Mouse (Mus musculus): ENCODE data around the gene Nin. TPM values are rescaled to one million over a fixed set of nuclear protein-coding genes. Genes with fewer than 3 reads are reported as not detected.

The Nin gene
- polyA plus RNA-seq, 1 experiment from 2014 or later, result 13.9 TPM

DNA sequence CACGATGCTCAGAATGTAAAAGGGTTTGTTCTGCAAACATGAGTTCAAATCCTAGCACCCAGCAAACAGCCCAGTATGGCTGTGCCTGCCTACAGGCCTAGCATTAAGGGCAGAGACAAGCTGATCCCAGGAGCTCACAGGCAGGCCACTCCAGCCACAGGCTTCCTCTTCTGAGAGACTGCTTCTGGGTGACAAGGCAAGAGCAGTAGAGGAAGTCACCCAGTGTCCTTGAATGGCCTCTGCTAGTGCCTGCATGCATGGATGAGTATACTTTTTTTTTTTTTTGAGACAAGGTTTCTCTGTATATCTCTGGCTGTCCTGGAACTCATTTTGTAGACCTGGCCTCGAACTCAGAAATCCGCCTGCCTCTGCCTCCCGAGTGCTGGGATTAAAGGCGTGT is 27.0 kb upstream of the Nin start:
- Histone ChIP-seq H3K27me3 (no peaks in the 10 kb centered on the region), H3K4me2 (no peak overlapping the region), H3K4me3 (replicated peaks) (no peak overlapping the region), H3K4me1 (peaks cover 20% of the 10 kb centered on the region), H3K9me3 (replicated peaks) (no peaks in the 10 kb centered on the region), H3K9ac (no peak overlapping the region), H3K27ac (no peak overlapping the region), H3K36me3 (no peaks in the 10 kb centered on the region)
- ATAC-seq (replicated peaks; ENCODE audit: low FRiP score), result no peak
- WGBS, result 98% methylated on average over 5 of the region's 5 CpGs

DNA sequence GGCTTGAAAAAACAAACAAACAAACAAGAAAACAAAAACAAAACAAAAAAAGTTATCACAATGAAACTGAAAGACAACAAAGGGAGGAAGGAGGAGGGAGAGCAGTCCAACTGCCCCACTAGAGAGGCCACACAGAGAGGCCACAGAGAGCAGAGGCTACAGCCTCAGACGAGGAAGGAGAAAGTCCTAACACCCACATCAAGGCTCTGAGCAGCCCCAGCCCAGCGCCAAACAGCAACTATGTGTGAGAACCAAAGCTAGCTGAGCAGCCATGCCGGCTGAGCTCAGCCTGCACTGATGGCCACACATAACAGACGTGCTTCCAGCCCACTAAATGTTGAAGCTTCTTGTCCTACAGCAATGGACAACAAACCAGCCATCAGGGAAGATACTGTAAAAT is 26.4 kb upstream of the Nin start:
- H3K9me3 ChIP-seq (replicated peaks), result no peaks in the 10 kb centered on the region
- WGBS, result 52% methylated on average over 4 of the region's 4 CpGs
- peaks cover 23% of the 10 kb centered on the region for H3K4me1 ChIP-seq
- H3K4me3 ChIP-seq (replicated peaks), result no peak overlapping the region
- H3K4me2 ChIP-seq, result no peak overlapping the region
- H3K27ac ChIP-seq, result no peak overlapping the region
- no peak overlapping the region for H3K9ac ChIP-seq
- no peaks in the 10 kb centered on the region for H3K27me3 ChIP-seq
- ATAC-seq (replicated peaks; ENCODE audit: low FRiP score), result no peak
- H3K36me3 ChIP-seq, result no peaks in the 10 kb centered on the region

DNA sequence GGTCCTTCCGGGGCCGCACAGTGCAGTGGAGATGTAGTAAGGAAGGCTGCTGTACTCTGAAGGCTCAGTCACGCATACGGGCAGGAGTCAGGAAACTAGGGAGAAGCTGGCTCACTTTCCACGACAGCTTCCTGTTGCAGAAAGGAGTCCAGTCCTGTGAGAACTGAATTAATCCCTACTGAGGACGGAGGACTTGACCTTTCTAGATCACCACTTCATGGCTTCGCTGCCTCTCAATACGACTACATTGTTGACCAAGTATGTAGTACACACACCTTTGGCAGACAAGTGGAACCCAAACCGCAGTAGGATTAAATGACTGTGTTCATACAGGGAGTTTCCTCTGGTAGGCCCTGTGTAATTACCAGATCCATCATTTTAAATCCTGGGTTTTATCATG is 24.1 kb upstream of the Nin start:
- no peak overlapping the region for H3K27ac ChIP-seq
- WGBS, result 53% methylated on average over 9 of the region's 9 CpGs

DNA sequence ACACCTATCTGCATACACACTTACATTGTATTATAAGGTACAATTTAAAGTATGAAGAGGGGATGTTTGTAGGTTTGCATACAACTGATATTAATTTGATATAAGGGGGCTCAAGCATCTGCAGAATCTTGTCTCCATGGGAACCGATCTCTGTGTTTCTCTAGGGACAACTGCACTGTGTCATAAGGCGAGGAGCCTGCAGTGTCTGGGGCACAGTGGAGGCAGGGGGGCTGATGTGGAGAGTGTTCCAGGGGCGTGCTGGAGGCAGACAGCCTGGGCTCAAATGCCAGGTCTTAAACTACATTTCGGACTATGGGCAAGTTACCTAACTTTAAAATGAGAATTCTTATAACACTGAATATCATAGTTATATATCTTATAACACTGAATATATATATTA is 23.6 kb upstream of the Nin start:
- H3K4me3 ChIP-seq (replicated peaks), result no peak overlapping the region
- peaks cover 25% of the 10 kb centered on the region for H3K4me1 ChIP-seq
- no peak overlapping the region for H3K27ac ChIP-seq
- ATAC-seq (replicated peaks; ENCODE audit: low FRiP score), result no peak
- no peak overlapping the region for H3K4me2 ChIP-seq
- no peaks in the 10 kb centered on the region for H3K27me3 ChIP-seq
- H3K36me3 ChIP-seq, result no peaks in the 10 kb centered on the region
- 76% methylated on average over 4 of the region's 4 CpGs for WGBS
- H3K9me3 ChIP-seq (replicated peaks), result no peaks in the 10 kb centered on the region
- no peak overlapping the region for H3K9ac ChIP-seq

More for the DNA sequence above, 24.1 kb upstream of the Nin start:
- no peaks in the 10 kb centered on the region for H3K9me3 ChIP-seq (replicated peaks)
- H3K4me1 ChIP-seq, result peaks cover 25% of the 10 kb centered on the region
- no peaks in the 10 kb centered on the region for H3K27me3 ChIP-seq
- no peaks in the 10 kb centered on the region for H3K36me3 ChIP-seq
- H3K4me2 ChIP-seq, result no peak overlapping the region
- no peak for ATAC-seq (replicated peaks; ENCODE audit: low FRiP score)
- H3K9ac ChIP-seq, result no peak overlapping the region
- no peak overlapping the region for H3K4me3 ChIP-seq (replicated peaks)

DNA sequence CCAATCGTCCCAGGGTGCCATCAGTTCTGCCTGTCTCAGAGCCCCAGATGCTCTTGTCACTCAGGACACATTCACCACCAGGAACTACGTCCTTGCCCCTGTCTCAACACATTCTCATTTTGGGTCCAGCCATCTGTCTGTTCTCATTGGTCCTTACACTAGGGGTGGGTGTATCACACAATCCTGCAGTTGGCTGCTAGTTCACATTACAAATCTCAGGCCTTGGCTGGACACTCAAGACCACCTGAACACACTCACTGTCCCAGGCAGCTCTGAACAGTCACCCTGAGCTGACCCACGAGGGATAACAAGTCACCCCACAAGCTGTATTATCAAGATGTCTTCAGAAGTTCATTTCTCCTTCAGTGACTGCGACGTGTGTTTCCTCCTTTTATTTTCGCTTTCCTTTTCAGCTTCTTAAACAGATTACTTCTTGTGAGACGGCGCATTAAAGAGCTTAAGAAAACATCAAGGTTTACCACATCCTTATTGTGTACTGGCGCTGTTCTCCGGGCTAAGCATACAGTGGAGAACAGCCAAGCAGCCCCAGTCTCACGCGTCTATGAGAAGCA is 22.8 kb upstream of the Nin start:
- no peaks in the 10 kb centered on the region for H3K36me3 ChIP-seq
- no peaks in the 10 kb centered on the region for H3K27me3 ChIP-seq
- H3K4me1 ChIP-seq, result peaks cover 26% of the 10 kb centered on the region
- H3K9me3 ChIP-seq (replicated peaks), result no peaks in the 10 kb centered on the region
- ATAC-seq (replicated peaks; ENCODE audit: low FRiP score), result no peak
- H3K4me3 ChIP-seq (replicated peaks), result no peak overlapping the region
- no peak overlapping the region for H3K9ac ChIP-seq
- no peak overlapping the region for H3K4me2 ChIP-seq
- H3K27ac ChIP-seq, result no peak overlapping the region
- WGBS, result 49% methylated on average over 12 of the region's 12 CpGs

DNA sequence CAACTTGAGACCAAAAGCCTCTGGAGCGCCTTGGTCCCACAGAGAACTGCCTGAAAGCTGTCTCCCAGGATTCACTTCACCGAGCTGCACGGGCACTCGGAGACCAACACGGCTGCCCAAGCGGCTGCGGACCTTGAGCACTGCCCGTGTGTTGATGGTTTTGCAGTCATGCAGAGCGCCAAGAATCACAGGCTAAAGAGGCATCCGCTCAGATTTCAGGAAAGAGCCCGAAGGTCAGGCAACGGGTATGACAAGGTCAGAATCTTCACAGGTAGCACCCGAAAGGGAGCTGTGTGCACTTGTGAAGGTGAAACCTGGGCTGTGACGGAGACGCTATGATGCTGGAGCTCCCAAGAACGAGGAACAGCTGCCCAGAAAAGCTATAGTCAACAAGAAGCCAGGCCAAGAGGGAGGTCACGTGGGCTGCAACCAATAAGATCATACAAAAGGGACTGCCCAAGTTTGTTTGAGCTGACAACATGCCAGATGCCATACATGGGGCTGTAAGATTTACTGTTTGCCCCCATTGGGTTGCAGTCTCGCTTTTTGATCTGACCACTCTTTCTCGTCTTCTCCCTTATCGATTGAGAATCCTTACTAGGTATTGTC is 21.2 kb upstream of the Nin start:
- Histone ChIP-seq H3K27ac (peak overlapping the region; percentile 51; the same call in 1 of the 2 replicates), H3K27me3 (no peaks in the 10 kb centered on the region), H3K4me1 (peaks cover 32% of the 10 kb centered on the region), H3K9me3 (replicated peaks) (no peaks in the 10 kb centered on the region), H3K4me3 (replicated peaks) (peak overlapping the region; percentile 26), H3K36me3 (no peaks in the 10 kb centered on the region), H3K9ac (no peak overlapping the region), H3K4me2 (peak overlapping the region; percentile 54)
- WGBS, result 55% methylated on average over 20 of the region's 20 CpGs
- peak; percentile 72 for ATAC-seq (replicated peaks; ENCODE audit: low FRiP score)

DNA sequence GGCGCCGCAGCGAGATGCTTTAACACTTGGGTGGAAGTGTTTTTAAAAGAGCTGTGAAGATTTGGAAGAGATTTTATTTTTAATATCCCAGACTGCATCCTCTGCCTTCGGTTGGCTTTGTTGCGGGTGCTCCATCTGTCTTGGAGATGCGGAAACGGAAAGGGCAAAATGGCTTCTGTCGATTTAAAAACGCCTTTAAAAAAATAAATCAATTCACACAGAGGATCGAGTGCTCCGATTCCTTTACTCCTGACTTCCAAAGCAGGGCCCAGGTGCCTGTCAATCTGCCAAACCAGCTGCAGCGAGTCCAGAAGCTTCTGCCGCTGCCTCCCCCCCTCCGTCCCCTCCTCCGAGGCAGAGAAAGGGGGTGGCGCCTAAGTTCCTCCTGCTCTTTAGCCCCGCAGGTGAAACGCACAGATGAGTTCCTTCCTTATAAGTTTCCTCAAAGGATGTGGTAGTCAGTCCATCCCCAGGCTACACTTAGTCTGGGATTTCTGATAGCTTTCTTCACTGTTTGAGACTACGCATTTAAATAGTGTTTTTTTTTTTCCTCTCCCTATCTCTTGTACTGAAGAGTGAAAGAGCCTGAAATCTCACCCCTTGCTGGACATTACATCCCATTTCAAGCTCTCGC is 17.6 kb upstream of the Nin start:
- ATAC-seq (replicated peaks; ENCODE audit: low FRiP score), result no peak
- no peaks in the 10 kb centered on the region for H3K27me3 ChIP-seq
- H3K9ac ChIP-seq, result no peak overlapping the region
- no peaks in the 10 kb centered on the region for H3K9me3 ChIP-seq (replicated peaks)
- 47% methylated on average over 20 of the region's 20 CpGs for WGBS
- peaks cover 24% of the 10 kb centered on the region for H3K4me1 ChIP-seq
- peak overlapping the region; percentile 47 for H3K4me2 ChIP-seq
- no peak overlapping the region for H3K27ac ChIP-seq
- H3K4me3 ChIP-seq (replicated peaks), result peak overlapping the region; percentile 25
- no peaks in the 10 kb centered on the region for H3K36me3 ChIP-seq

DNA sequence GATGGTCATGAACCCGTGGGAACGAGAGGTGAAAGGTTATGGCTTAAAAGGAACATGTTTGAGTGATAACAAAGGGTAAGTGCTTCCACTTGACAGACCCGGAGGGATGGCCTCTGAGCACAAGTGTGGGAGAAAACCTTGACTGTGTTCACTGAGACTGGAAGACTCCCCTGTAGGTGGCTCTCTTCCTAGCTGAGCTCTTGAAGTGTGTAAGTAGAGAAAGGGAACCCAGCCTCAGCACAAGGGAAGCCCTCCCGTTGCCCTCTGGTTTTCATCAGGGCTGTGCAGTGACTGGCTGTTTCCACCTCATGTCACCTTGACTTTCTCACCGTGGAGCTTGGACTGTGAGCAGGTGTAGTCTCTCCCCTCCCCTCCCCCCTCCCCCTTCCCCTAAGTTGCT is 15.6 kb upstream of the Nin start:
- WGBS, result 50% methylated on average over 5 of the region's 5 CpGs
- Histone ChIP-seq H3K9ac (no peak overlapping the region), H3K9me3 (replicated peaks) (no peaks in the 10 kb centered on the region), H3K27me3 (no peaks in the 10 kb centered on the region), H3K4me3 (replicated peaks) (no peak overlapping the region), H3K4me1 (peaks cover 12% of the 10 kb centered on the region), H3K36me3 (no peaks in the 10 kb centered on the region), H3K27ac (no peak overlapping the region), H3K4me2 (no peak overlapping the region)
- peak; percentile 40 for ATAC-seq (replicated peaks; ENCODE audit: low FRiP score)

DNA sequence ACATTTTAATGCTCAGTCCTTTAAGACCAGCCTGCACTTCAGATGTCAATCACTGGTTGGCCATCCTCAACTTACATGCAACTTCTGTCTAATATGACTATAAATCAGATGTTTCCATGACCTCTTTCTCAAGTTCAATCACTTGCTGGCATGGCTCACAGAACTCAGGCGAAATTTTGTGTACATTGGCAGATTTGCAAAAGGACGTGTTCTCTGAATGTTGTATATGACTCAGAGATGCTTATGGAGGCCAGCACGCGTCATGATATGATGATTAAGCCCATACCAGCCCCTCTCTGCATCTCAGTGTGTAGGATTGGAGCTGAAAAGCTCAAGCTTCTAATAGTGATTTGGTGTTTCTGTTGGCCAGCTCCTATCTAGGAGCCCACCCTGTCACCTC is 13.1 kb upstream of the Nin start:
- H3K36me3 ChIP-seq, result no peaks in the 10 kb centered on the region
- no peak overlapping the region for H3K4me2 ChIP-seq
- H3K9ac ChIP-seq, result no peak overlapping the region
- no peaks in the 10 kb centered on the region for H3K9me3 ChIP-seq (replicated peaks)
- H3K27me3 ChIP-seq, result no peaks in the 10 kb centered on the region
- ATAC-seq (replicated peaks; ENCODE audit: low FRiP score), result no peak
- 72% methylated on average over 4 of the region's 4 CpGs for WGBS
- H3K4me1 ChIP-seq, result peaks cover 12% of the 10 kb centered on the region
- H3K4me3 ChIP-seq (replicated peaks), result no peak overlapping the region
- H3K27ac ChIP-seq, result no peak overlapping the region

DNA sequence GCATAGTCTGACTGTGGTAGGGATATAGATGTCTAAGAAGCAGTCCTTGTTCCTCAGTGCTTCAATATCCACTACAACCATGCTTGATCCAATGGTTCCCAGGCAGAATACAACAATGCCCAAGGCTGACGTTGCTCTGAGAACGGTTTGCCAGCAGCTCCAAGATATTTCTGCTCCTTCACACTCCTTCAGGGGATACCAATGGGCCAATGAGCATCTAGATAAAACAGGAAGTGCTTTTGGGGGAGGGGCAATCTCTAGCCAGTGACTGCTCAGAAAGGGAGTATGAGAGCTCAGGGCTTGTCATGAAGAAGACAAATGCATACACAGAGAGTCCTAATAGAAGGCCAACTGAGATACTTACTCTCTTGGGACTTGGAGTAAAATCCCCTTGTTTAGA is 6.0 kb upstream of the Nin start:
- H3K9me3 ChIP-seq (replicated peaks), result no peaks in the 10 kb centered on the region
- no peak overlapping the region for H3K9ac ChIP-seq
- H3K4me2 ChIP-seq, result no peak overlapping the region
- no peak for ATAC-seq (replicated peaks; ENCODE audit: low FRiP score)
- H3K36me3 ChIP-seq, result no peaks in the 10 kb centered on the region
- H3K27ac ChIP-seq, result no peak overlapping the region
- 65% methylated on average over 2 of the region's 2 CpGs for WGBS
- H3K4me1 ChIP-seq, result 0 out of 2 replicates have a peak, but pooled peaks cover 3% of the 10 kb centered on the region
- no peak overlapping the region for H3K4me3 ChIP-seq (replicated peaks)
- no peaks in the 10 kb centered on the region for H3K27me3 ChIP-seq

DNA sequence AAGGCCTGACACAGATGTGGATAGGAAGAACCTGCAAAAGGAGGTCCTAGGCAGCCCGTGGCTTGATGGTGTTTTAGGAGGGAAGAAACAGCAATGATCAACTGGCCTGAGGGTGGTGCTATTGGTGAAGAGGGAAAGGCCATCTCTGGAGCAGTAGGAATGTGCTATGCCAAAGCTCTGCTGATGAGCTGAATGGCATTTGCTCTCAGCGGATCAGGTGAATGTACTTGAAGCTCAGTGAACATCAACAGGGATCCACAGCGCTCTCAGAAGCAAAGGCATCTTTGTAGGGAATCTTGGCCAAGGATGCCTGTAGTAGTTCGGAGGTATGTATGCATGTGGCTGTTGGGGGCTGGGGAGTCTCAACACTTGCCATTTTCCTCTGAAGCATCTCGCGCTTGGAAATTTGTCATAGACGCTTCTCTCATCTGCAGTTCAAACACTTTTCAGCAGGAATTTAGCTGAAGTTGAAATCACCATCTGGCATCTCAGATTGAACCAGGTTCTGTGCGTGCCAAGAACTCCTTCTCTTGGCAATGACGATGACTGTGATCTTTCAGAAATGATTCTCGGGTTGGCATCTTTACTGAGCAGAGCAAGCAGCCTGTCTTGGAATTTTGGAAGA is 5.3 kb upstream of the Nin start:
- no peak overlapping the region for H3K4me3 ChIP-seq (replicated peaks)
- H3K27me3 ChIP-seq, result no peaks in the 10 kb centered on the region
- H3K4me2 ChIP-seq, result no peak overlapping the region
- H3K36me3 ChIP-seq, result no peaks in the 10 kb centered on the region
- no peaks in the 10 kb centered on the region for H3K9me3 ChIP-seq (replicated peaks)
- WGBS, result 91% methylated on average over 10 of the region's 10 CpGs
- no peak overlapping the region for H3K9ac ChIP-seq
- 0 out of 2 replicates have a peak, but pooled peaks cover 3% of the 10 kb centered on the region for H3K4me1 ChIP-seq
- no peak overlapping the region for H3K27ac ChIP-seq
- no peak for ATAC-seq (replicated peaks; ENCODE audit: low FRiP score)

DNA sequence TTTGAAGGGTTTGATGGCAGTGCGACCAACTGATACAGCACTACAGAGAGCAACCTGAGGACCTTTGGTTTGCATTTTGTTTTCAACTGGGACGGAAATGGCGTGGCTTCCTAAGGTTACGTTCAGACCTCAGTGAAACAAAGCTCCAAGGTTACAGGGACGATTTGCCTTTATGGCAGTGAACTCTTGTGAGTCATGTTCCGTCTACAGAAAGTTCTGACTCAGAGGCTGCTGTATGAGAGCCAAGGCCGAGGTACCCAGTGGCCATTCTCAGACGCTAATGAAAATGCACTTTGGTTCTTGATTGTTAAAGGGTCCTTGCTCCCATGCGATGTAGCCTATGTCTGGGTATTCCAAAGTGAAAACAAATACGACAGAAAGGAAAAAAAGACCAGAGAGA is 3.6 kb upstream of the Nin start:
- no peak for ATAC-seq (replicated peaks; ENCODE audit: low FRiP score)
- no peaks in the 10 kb centered on the region for H3K9me3 ChIP-seq (replicated peaks)
- no peaks in the 10 kb centered on the region for H3K36me3 ChIP-seq
- H3K4me1 ChIP-seq, result peaks cover 8% of the 10 kb centered on the region
- 80% methylated on average over 10 of the region's 10 CpGs for WGBS
- no peak overlapping the region for H3K27ac ChIP-seq
- H3K4me3 ChIP-seq (replicated peaks), result no peak overlapping the region
- H3K9ac ChIP-seq, result no peak overlapping the region
- no peak overlapping the region for H3K4me2 ChIP-seq
- H3K27me3 ChIP-seq, result 0 out of 2 replicates have a peak, but pooled peaks cover 3% of the 10 kb centered on the region

All from kidney, embryonic 15.5 days (tissue).